Mouse (Mus musculus): ENCODE measurements at regions not wholly inside any gene's neighbourhood (a gene's known extent, or its start where the extent isn't known, plus 50 kb on each side); places are given as distances from the start of the nearest gene placed in this dataset.
"Not testable (repeated sequence)": the region's sequence is repeated elsewhere in the genome, so short reads cannot be mapped to it uniquely, and the experiment has no call there.

DNA sequence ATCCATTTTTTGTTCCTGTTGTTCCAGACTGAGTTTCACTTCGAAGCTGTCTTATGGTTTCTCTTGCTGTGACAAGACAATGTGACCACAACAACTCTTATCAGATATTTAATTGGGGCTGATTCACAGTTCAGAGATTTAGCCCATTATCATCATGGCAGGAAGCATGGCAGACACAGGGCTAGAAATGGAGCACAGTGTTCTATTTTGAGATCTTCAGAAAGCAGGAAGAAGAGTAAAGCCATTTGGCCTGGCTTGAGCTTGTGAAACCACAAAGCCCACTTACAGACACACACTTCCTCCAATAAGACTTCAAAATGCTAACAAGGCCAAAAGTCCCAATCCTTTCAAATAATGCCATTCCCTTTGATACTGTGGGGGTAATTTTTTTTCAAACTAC, 670.4 kb upstream of the Cdh12 start:
- no peak for DNase-seq
- TF ChIP-seq CTCF (IDR thresholded peaks at IDR 0.05), result no peak
- Histone ChIP-seq H3K4me3 (no peak overlapping the region), H3K27ac (no peak overlapping the region)
- intact Hi-C loops (cut with DNase I), result no loop called here

DNA sequence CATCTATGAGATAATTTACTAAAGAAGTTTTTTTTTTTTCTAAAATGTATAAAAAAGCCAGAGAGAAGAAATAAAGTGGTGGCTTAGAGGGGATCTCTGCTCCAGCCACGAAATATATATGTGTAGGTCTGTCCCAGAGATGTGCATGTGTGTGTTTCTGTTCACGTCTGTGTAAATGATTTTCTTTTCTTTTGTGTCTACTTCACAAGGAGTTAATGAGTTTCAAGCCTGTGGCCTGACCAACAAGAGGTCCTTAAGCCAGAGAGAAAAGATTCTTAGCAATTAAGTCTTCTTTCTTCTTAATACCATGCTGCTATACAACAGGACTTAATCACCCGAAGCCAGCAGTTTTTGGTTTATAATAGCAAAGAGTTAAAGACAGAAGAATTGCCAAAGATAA, 665.2 kb upstream of the Cdh12 start:
- intact Hi-C loops (cut with DNase I), result no loop called here
- H3K4me3 ChIP-seq, result no peak overlapping the region
- DNase-seq, result no peak

DNA sequence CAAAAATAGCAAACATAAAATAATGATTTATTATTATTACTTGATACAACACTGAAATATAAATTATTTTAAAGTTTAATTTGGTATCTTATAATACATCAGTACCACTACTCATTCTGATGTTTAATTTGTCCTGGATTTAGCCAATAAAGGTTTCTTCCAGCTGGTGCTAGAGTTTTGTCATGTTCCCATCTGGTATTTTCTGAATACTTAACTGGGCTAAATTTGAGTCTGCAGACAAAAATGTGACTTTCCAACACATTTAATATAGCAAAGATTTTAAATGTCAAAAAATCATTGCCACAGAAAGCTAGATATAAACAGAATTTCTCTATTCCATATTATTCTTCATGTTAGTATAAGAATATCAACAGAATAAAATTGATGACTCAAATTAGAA, 642.1 kb upstream of the Cdh12 start:
- no peak for TF ChIP-seq CTCF (IDR thresholded peaks at IDR 0.05)
- intact Hi-C loops (cut with DNase I), result no loop called here
- Histone ChIP-seq H3K27ac (no peak overlapping the region), H3K4me3 (no peak overlapping the region)
- DNase-seq, result no peak

More for the DNA sequence above, 665.2 kb upstream of the Cdh12 start:
- H3K27ac ChIP-seq, result no peak overlapping the region
- no peak for TF ChIP-seq CTCF (IDR thresholded peaks at IDR 0.05)

DNA sequence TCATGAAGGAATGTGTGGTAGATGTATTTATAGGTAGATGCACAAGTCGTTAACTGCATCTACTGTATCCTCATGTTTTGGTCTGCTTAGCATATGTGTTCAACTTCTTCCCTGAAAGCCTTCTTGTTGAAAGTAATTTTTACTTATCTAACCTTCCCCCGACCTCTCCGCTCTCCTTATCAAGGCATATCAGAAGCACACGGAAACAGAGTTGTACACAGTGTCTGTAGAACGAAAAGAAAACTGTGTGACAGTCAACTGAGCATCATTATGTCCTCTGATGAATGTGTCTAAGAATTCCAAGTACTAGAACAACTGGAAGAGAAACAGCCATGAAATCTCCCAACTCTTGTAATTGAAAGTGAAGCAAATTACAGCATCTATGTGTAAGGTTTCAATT, 635.4 kb upstream of the Cdh12 start:
- Histone ChIP-seq H3K4me3 (no peak overlapping the region), H3K27ac (no peak overlapping the region)
- no peak for TF ChIP-seq CTCF (IDR thresholded peaks at IDR 0.05)
- intact Hi-C loops (cut with DNase I), result no loop called here
- no peak for DNase-seq

DNA sequence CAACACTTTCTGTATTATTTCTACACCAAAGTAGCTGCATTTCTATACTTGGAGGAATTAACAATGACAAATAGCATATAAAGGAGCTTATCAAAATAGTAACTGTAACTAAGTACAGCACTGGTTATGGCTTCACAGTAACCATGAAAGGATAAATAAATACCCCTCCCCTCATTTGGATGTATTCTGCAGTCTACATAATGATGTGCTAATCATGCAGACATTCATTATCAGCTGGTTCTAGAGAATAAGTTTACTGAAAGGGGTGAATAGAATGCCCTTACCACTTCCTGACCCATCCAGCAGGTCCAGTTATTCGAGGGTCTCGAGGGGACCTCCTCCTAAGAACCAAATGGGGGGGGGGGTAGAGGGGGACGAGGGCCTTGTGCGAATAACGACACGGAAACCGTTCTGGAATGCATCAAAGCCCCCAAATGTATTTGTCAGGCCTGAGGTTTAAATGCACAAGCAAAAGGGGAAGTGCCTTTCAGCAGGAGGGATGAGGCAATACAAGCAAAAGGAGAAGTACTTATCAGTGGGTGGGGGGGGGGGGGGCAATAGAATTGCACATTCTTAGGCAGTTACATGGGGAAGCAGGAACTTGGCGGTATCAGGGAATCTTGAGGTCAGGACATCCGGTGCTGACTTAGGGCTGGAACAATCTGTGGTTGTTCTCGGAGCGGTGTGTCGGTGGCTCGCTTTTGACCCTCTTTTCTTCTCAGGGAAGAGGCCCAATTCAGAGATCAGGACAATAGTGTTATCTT, 592.0 kb upstream of the Cdh12 start:
- intact Hi-C loops (cut with DNase I); DNase-seq; H3K27ac ChIP-seq; H3K4me3 ChIP-seq: not testable (repeated sequence)

DNA sequence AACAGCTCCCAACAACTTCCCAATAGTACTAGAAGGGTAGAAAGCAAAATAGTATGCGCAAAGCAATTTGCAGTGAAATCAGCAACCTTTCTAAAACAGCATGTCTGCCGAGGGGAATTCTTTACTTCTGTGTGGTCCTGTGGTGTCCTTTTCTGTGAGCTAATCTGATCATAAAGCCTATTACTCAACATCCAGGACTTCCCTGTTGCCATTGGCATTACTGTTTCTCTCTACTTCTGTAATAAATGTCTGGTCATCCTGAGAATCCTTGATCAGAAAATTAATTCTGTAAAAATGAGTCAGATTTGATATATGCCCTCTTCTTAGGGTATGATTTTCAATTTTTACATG, 591.4 kb upstream of the Cdh12 start:
- H3K4me3 ChIP-seq, result no peak overlapping the region
- no peak for TF ChIP-seq CTCF (IDR thresholded peaks at IDR 0.05)
- intact Hi-C loops (cut with DNase I), result no loop called here
- H3K27ac ChIP-seq, result no peak overlapping the region
- DNase-seq, result no peak

DNA sequence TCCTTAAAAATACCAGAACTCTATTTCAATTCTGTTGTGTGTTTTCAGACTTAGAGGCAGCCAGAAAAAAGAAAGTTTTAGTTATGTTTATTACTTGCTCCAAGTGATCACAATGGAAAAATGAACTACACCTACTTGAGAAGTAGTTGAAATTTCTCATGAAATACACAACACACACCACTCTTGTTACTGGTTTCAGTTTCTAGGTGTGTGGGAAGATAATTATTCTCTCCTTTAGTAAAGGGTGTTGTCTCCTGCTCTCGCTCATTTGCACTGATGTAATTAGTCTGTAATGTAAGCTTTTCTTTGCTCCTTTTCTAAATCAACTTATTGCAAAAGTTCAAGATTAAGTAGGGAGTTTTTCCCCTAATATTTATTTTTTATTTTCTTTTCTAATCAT, 590.4 kb upstream of the Cdh12 start:
- no peak for TF ChIP-seq CTCF (IDR thresholded peaks at IDR 0.05)
- DNase-seq, result no peak
- Histone ChIP-seq H3K4me3 (no peak overlapping the region), H3K27ac (no peak overlapping the region)
- intact Hi-C loops (cut with DNase I), result no loop called here

DNA sequence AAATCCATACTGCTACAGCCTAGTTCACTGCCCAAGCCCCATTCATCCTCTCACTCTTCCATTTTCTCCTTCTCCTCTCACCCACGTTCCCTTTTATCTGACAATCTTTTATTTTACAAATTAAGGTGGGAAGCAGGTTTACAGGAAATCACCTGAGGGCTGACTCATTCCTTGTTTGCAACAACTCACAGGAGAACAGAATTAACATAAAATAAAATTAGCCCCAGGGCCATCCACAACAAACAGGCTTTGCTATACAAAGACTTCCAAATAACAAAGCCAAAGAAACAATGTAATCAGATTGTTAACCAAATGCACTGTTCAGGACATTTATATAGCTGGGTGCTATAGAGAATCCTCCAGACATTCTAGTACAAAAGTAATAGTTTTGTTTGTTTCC, 585.1 kb upstream of the Cdh12 start:
- intact Hi-C loops (cut with DNase I), result no loop called here
- TF ChIP-seq CTCF (IDR thresholded peaks at IDR 0.05), result no peak

DNA sequence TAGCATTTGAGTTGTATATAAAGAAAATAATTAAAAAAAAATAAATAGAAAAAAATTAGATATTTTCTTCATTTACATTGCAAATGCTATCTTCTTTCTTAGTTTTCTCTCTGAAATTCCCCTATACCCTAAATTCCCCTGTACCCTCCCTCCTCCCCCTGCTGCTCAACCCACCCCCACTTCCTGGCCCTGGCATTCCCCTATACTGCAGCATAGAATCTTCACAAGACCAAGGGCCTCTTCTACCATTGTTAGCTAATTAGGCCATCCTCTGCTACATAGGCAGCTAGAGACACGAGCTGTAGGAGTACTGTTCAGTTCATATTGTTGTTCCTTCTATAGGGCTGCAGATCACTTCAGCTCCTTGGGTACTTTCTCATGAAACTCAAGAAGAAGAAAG, 582.5 kb upstream of the Cdh12 start:
- no peak overlapping the region for H3K27ac ChIP-seq
- intact Hi-C loops (cut with DNase I), result no loop called here
- H3K4me3 ChIP-seq, result no peak overlapping the region
- no peak for TF ChIP-seq CTCF (IDR thresholded peaks at IDR 0.05)
- DNase-seq, result no peak

More for the DNA sequence above, 585.1 kb upstream of the Cdh12 start:
- Histone ChIP-seq H3K4me3 (no peak overlapping the region), H3K27ac (no peak overlapping the region)
- no peak for DNase-seq

DNA sequence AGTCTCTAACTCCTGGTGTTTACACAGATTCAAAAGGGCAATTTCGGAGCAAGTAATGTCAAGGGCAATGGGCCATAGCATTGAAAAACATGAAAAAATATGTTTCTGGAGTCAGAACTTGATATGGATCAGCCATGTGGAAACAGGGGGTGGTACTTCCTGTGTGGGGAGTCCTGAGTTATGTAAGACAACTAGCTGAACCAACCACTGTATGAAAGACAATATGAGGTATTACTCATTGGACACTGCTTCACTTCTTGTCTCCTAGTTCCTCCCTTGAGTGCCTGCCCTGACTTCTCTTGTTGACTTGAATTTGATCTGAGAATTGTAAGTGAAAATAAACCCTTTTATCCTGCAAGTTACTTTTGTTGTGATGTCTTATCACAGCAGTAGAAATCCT, 580.0 kb upstream of the Cdh12 start:
- intact Hi-C loops (cut with DNase I), result no loop called here
- TF ChIP-seq CTCF (IDR thresholded peaks at IDR 0.05), result no peak
- Histone ChIP-seq H3K4me3 (no peak overlapping the region), H3K27ac (no peak overlapping the region)
- DNase-seq, result no peak

DNA sequence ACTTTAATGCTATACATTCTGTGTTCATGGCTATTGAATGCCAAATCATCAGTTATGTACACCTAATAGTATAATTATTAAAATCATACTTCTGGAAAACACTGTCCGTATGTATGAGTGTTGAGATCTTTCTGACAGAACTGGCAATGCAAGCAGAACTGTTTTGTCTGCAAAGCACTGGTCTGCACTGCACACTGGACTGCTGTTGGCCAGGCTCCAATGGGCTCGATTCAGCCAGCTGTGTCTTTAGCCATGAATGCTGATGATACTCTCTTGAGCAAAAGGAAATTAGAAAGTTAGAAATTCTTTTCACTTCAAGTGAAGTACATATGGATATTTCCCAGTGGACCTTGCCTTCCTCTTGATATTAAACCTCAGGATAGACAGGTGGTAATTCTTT, 576.5 kb upstream of the Cdh12 start:
- Histone ChIP-seq H3K27ac (no peak overlapping the region), H3K4me3 (no peak overlapping the region)
- peak; percentile 31 for DNase-seq
- intact Hi-C loops (cut with DNase I), result no loop called here
- TF ChIP-seq CTCF (IDR thresholded peaks at IDR 0.05), result no peak

Data from gastrocnemius, adult 2 months (tissue).